Mouse (Mus musculus) thymus, postnatal 14 days (tissue): ENCODE measurements at regions not wholly inside any gene's neighbourhood (a gene's known extent, or its start where the extent isn't known, plus 50 kb on each side); places are given as distances from the start of the nearest gene placed in this dataset.
A peak's percentile ranks its signal among the peaks of the same experiment; 100 is the strongest.

Experiments
- DNase-seq: peaks from one replicate; pipeline ENCODE4 v3.0.0; 2021

GRCm38 (mm10) chr13:112044372-112044771 is 235.6 kb upstream of the Map3k1 start:
- DNase-seq, result no peak

- no peak for DNase-seq
Observed at GRCm38 (mm10) chr13:112046247-112047211, 237.7 kb upstream of the Map3k1 start.

DNA sequence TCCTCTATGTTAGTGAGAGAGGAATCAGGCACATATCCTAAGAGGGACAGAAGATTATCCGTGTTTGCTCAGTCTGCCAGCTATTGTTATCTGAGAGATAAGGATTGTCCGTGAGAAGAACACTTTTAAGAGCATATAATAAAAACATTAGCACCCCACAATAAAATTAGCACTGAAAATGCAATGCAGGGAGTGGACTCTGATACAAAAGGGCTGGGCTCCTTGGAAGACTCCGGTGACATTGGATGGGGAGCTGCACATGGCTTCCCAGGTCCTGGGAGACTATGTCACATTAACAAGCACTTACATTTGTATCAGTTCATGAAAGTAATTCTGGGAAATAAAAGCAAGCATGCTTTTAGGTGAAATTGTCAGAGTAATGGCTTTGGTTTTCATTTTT is 238.6 kb upstream of the Map3k1 start:
- no peak for DNase-seq

DNA sequence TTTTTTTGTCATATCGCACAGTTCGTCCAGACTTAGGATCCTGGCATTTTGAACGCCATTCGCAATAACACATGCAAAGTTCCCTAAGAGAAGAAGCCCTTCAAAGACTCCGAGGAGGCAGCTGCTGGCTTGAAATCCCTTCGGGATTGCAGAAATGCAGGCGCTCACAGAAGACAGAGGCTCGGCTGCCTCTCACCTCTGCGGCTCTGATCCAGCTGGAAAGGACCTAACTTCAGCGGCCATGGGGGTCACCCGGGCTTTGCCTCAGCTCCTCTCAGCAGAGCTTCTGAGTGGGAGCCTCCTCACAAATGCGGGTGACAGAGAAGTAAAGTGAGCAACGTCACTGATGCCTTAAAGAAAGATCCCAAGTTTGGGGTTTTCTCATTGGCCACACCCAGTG is 239.1 kb upstream of the Map3k1 start:
- no peak for DNase-seq

DNA sequence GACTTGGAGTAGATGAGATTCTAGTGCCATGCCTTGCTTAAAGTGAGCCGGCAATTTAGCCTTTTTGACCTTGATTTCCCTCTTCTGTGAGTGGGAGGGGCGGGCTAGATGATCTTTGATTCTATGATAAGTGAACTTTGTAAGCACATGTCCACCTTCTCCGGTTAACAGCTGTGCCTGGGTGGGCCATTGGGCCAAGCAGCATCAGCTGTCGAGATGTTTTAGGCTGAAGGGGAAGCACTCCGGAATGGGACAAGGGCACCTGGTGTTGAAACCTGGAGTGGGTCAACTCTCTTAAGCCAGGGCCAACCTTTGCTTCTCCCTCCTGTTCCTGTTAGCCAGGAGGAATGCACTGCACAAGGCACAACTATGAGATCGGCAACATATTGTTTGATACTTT is 239.5 kb upstream of the Map3k1 start:
- DNase-seq, result no peak

GRCm38 (mm10) chr13:112050892-112051291 is 237.4 kb upstream of the Ankrd55 start:
- DNase-seq, result no peak

DNA sequence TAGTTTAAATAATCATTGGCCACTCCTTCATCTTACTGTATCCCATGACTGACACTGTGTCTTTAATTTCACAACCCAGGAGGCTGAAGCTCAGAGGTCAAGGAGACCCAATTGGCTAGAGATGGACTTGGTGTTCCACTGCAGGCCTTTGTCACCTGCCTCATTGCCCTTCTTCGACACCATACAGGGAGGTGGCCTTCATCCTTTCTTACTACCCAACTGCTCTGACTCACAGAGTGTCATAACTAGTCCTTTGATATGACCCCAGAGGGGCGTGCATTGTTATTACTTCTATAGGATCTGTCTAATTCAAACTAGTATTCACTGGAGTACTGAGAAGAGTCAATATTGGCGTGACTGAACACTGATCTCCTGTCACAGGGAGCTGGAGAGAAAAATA is 236.2 kb upstream of the Ankrd55 start:
- DNase-seq, result no peak

- no peak for DNase-seq
Observed at GRCm38 (mm10) chr13:112052456-112052855, 235.8 kb upstream of the Ankrd55 start.

- no peak for DNase-seq
Observed at GRCm38 (mm10) chr13:112054879-112055371, 233.3 kb upstream of the Ankrd55 start.

GRCm38 (mm10) chr13:112058218-112058617 is 230.0 kb upstream of the Ankrd55 start:
- no peak for DNase-seq

DNA sequence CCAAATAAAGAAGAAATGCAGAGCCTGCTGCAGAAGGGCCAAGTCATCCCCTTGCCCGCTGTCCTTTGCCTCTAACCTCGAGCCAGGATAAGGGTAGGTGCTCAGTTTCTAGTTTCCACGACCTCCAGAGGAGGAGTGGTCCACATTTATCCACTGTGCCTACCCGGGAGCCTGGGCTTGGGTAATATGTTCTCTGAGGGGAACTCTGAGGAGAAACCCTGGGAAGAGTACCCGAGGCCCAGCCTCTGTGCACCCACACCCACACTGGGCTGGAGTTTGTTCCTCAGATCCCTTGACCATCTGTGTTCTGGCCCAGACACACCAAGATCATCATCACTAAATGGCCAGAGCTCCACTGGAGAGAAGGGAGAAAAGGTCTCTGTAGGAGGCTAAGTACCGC is 229.5 kb upstream of the Ankrd55 start:
- no peak for DNase-seq

- no peak for DNase-seq
Observed at GRCm38 (mm10) chr13:112062024-112062423, 226.2 kb upstream of the Ankrd55 start.

DNA sequence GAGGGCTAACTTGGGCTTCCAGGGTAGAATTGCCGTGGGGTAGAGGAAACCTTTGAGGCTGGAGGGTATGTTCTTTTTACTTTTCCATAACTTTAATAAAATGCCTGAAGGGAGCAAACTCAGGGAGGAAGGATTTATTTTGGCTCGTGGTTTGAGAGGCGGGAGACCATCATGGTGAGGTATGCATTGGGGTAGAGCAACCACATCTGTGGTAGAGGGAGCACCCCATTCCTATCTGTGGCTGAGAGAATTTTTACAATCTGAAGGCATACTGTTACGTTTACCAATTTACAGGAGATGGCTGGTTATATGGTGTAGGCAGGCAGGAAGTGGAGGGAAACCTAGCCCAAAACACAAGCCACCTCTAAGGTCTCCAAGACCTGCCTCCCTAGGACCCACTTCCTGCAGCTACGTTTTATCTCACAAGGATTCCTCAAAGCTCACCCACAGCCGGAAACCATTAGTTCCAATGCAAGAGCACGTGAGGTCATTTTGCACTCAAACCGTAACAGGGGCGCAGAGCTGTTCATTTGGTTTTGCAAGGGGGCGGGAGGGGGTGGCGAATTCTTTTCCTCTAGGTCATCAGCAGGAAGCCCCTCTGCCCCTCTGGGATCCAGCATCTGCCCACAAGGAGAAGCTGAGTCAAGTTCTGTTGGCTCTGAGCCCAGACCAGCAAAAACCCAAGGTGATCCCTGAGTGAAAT is 224.7 kb upstream of the Ankrd55 start:
- DNase-seq, result peak; percentile 54

GRCm38 (mm10) chr13:112064681-112065080 is 223.6 kb upstream of the Ankrd55 start:
- no peak for DNase-seq

GRCm38 (mm10) chr13:112067066-112067847 is 221.0 kb upstream of the Ankrd55 start:
- DNase-seq, result no peak

GRCm38 (mm10) chr13:112070757-112071156 is 217.5 kb upstream of the Ankrd55 start:
- DNase-seq, result no peak

- DNase-seq, result no peak
Observed at GRCm38 (mm10) chr13:112071209-112071955, 216.9 kb upstream of the Ankrd55 start.

GRCm38 (mm10) chr13:112071956-112072314 is 216.3 kb upstream of the Ankrd55 start:
- no peak for DNase-seq

DNA sequence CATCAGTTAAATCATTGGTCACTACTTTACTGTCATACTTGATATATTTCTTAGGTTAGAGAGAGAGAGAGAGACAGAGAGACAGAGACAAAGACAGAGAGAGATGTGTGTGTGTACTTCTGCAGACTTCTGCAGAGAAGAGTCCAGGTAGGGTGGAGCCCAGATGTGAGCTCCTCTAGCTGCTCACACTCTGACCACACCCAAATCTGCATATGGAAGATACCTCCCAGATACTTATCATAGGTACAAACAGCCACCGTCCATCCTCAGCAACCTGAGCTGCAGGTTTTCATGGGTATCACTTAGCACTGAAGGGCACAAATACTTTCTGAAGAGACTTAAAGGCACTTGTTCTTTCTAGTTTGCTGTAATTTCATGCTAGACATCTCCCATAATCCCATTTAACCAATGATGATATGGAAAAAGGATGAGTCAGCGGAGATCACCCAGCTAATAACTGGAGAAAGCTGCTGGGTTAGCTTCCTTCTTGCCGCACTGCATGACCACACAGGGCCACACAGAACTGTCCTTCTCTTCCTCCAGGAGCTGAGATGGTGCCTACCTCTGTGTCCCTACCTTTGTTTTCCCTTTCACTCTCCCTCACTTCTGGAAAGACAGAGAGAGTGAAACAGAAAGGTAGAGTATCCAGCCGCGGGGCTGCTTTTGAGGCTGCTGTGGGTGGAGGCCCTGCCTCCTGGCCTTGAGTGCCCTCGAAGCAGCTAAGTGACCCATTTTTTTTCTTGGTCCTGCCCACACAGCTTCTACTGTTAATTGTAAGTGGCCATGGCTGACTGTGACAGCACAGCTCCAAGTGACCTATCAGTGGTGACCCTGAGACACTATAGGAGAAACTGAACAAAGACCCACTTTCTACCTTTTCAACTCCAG is 214.5 kb upstream of the Ankrd55 start:
- DNase-seq, result no peak

DNA sequence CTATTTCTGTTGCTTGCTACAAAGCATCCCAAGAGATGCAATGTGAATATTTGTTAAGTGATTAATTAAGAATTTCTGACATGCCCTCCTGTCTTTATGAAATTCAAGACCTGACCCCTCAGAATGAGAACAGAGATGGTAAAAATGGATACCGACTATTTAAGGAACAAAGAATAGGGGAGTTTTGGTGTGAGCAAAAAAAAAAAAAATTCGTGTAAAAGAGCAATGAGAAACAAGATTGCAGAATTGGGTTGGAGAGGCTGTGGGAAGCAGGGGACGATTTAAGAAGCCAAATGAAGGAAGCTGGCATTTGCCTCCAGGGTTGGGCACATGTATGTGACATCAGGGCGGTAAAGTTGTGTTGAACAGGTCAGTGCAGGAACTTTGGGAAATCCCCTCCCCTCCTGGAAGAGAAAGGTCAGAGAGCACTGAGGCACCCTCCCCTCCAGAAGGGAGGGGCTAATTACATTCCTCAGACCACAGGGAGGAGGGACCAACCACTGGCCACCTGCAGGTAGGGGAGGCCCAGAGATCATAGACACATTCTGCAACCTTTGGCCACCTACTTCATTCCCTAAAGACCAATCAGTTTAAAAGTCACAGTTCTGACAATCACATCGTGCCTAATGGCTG is 212.3 kb upstream of the Ankrd55 start:
- no peak for DNase-seq

GRCm38 (mm10) chr13:112078088-112078487 is 210.2 kb upstream of the Ankrd55 start:
- DNase-seq, result no peak
